Mouse (Mus musculus) retina, adult 2 months (tissue): ENCODE data around the gene Trappc13.
"Not testable (repeated sequence)": the region's sequence is repeated elsewhere in the genome, so short reads cannot be mapped to it uniquely, and the experiment has no call there.

Experiments
- DNase-seq: peaks from one replicate; pipeline ENCODE4 v3.0.0-alpha.2; 2012; ENCODE audit warnings: low read depth, low spot score

The Trappc13 gene

DNA sequence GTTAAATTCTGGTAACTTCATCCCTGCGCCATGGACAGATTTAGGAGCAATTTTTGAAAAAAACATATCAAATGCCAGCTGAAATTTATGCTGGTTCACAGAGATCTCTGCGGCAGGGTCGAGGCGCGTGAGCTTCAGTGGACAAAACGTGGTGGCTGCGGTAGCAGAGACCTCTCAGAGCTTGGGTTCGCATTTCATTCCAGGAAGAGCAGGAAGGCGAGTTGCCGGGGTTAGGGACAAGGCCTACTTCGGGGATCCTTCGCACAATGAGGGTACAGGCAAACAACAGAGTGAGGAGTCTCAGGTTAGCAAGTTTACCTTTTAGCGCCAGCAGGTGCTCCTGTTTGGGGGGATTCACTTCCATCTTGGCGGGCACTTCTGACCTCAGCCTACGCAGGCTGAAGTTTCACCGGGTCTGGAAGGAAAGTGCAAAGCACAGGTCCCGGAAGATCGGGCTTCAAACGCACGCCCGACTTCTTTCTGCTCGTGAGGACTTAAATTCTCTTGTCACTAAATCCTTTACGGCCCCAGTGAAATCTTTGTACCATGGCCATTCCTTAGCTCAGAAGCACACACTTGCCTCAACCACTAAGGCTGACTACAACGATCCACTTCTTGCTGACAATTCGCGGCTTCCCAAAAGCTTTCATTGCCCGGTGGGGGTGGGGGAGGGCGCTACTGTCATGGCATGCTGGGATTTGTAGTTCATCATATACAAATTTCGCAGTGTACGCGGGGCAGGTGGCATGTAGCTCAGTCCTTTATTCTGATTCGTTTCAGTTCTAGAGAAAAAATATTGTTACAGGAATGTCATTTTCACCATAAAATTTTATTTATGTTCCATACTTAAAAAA lies at the start of gene Trappc13:
Gene Trappc13, minus strand, starts transcription at position 674 of the 854 bp plus-strand sequence.
- no peak for DNase-seq

DNA sequence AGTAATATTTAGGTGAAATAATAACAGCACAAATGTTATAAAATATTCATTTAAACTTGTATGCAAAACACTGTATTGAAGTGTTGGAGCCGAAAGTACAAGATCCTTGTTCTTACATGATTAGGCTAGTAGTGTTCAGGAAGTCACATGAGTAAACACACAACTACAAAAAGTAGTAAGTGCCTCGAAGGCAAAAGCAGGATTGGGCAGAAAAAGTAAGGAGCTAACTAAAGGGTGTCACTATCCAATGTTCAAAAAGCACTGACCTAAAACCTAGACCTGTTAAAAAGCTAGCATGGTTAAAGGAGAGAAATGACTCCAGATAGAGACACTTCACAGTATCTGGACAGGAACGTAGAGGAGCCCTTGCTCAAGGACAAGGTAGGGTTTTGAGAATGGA lies 49.2 kb upstream of the Trappc13 start:
- DNase-seq: no peak

DNA sequence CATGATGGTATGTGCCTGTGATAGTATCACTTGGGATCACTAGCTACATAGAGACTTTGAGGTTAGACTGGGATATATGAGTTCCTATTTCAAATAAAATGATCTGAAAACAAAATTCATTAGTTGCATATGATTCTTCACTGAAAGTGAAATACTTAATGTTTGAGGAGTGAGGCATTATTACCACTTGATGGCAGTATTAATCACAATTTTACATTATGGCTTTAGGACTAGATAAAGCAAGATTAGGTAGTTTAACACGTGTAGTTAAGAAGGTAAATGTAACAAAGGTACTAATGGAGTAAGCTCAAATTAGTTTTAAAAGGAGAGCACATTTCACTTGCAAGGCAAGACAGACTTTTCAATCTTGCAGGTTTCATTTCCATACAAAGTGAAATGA lies 26.0 kb upstream of the Trappc13 start:
- DNase-seq: no peak

DNA sequence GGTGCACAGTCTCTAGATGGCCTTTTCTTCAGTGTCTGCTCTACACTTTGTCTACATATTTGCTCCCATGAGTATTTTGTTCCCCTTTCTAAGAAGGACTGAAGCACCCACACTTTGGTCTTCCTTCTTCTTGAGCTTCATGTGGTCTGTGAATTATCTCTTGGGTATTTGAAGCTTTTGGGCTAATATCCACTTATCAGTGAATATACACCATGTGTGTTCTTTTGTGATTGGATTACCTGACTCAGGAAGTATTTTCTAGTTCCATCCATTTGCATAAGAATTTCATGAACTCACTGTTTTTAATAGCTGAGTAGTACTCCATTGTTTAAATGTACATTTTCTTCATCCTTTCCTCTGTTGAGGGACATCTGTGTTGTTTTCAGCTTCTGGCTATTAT lies 17.6 kb upstream of the Trappc13 start:
- DNase-seq: not testable (repeated sequence)

DNA sequence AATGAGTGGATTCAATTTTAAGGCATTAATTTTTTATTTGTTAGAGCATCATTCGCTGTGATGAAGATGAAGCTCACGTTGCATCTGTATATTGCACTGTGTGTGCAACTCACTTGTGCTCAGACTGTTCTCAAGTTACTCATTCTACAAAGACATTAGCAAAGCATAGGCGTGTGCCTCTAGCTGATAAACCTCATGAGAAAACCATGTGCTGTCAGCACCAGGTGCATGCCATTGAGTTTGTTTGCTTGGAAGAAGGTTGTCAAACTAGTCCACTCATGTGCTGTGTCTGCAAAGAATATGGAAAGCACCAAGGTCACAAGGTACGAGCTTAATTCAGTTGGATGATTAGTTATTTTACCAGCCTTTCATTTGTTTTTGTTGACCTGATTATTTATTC lies 9.1 kb upstream of the Trappc13 start:
- DNase-seq: no peak

DNA sequence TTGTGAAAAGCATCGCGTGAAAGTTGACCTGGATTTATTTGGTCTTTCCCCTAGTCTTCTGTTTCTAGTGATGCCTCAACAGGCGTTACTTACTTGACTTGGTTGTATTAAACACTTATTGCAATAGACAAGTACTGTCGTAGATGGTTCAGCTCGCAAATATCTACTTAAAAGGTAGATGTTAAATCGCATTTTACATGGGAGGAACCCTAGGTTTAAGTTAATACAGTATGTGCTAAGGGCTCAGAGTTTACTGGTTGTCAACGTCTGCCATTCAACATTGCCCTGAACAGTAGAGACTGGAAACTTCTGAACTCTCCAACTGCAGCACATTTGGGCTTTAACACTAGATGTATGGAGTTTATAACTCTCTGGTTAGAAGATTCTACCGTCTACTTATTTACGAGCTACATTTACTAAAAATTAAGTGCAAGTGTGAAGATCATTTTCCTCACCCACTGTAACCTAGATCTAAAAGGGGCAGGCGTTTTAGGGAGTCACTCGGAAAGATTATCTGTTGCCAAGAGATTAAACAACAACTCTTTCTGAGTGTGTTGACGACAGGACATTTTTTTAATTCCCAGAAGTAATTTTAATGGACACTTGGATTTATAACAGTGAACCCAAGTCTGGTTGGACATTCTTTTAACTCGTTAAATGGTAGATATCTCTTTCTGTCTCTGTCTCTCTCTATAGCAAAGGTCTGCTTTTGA lies 1.1 kb upstream of the Trappc13 start:
- DNase-seq: no peak

DNA sequence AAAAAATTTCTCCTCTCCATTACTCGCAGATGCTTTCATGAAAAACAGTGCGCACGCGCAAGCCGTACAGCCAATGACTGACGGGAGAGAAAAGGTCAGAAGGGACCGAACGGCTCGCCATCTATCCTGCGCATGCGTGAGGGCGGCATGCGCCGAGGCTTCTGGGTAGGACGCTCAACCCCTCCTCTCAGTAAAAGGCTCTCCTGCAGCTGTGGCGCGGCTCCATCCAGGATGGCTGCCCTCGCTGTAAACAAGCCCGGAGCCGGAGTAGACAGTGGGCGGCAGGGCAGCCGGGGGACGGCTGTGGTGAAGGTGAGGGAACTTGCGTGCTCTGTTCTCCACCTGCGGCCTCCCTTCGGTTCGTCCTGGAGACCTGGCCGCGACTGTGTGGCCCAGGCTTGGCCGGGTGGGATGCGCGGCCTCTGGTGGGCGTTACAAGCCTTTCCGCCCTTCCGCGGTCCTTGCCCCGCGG lies 417 bp upstream of the Trappc13 start, which contains the start of gene Trim23:
Gene Trim23, plus strand, starts transcription at position 148 of the 472 bp plus-strand sequence.
- DNase-seq: peak; percentile 97

DNA sequence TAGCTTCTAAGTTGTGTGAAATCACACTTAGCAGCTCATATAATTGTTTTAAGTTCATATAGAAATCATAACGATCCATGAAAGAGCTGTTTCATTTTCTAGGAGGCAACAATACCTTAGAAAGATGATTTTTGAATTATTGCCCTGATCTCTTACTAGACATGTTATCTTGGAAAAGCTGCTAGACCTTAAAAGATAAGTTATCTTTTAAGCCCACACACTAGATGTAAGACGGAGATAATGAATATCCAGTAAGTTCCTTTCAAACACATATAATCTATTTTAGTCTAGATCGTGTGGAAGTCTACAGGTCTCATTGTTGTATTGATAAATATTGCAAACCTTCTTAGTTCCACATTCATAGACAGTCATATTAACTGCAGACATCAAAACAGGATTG lies 1.4 kb downstream of the Trappc13 start:
- no peak for DNase-seq

DNA sequence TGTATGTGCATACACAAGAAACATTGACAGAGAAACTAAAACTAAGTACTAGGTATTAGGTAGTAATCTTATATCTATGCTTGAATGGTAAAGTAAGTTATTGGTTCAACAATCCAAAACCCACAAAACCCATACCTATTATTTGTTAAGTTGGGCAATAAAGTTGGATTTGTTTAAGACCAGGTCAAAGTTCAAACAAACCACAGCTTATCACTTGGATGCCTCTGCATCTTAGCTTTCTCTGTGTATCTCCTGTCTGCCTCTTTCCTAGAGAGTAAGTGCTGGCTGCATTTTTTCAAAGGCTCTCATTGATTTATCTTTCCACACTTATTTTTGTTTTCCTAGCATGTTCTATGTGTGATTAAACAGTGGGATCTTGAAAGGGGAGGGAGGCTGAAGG lies 5.8 kb downstream of the Trappc13 start:
- no peak for DNase-seq

DNA sequence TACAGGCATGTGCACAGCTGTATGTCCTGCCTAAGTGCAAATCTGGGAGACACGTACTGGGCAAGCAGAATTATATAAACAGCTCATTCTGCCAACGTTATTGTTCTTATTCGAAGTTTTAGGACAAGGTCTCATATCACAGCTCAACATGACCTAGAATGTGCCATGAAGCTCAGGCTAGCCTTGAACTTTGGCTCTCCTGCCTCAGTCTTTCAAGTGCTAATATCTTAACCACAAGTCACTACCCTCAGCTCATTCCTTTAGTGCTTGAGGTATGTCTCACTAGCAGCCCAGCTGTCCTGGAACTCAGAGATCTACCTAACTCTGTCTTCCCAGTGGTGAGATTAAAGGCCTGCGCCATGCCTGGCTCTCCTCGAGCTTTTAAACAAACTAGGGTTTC lies 6.6 kb downstream of the Trappc13 start:
- DNase-seq: no peak

DNA sequence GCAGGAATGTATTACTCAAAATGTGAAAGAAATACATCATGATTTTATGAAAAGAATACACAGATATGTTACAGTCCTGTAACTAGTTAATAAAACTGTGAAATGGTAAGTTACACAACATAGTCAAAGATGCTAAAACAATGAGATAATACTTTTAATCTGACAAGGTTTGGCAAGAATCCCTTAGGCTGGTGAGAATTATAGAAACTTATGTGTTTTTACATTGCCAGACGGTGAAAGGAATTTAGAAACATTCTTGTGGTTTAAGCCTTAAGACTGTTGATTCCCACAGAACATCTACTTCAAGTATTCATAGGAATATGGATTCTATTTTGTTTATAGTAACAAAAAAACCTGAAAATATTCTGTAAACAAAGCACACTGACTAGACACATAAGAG lies 22.6 kb downstream of the Trappc13 start:
- no peak for DNase-seq

DNA sequence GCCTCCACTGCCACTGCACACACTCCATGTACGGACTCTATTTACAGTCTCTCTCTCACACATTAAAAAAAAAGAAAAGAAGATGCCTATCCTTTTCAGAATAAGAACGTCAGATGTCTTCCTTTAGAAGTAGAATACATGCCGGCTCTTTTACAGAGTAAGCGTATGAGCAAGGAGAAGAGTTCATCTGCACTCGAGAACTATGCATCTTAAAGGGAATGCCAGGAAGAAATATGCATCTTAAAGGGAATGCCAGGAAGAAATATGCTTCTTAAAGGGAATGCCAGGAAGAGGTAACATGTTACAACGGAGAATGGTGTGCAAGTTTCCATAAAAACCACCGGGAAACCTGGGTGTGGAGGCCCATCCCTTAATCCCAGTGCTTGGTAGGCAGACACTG lies 23.2 kb downstream of the Trappc13 start:
- DNase-seq: no peak

DNA sequence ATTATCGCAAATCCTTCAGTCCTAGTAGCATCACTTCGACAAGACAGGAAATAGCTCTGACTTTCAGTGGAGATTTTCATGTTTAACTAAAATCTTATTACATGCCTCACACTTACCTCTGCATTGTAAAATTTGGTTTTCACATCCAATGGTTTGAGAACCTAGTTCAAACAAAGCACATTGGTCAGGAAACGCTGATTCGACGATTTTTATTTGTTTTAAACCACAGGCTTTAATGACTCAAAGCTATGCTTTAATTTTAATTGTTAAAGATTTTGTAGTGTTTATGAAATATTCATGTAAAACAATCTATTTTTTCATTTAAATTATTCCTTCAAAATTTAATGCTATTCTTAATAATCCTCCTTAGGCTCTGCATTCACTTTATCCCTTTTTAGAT lies 24.1 kb downstream of the Trappc13 start:
- DNase-seq: no peak

DNA sequence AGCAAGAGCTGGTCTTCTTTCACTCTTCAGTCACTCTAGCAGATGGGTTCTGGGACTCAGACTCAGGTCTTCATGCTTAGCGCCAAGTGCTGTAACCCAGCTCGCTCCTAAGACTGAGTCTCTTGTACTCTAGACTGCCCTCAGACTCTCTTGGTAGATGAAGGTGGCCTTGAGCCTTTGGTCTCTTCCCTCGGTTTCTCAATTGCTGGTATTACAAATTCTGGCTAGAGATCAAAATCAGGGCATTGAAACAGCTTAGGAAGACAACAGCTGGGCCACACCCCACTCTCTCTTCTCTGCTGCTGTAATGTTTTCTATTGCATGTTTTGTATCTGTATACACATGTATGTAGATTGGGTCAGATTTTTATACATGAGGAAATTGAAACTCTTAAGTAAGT lies 32.6 kb downstream of the Trappc13 start:
- no peak for DNase-seq

DNA sequence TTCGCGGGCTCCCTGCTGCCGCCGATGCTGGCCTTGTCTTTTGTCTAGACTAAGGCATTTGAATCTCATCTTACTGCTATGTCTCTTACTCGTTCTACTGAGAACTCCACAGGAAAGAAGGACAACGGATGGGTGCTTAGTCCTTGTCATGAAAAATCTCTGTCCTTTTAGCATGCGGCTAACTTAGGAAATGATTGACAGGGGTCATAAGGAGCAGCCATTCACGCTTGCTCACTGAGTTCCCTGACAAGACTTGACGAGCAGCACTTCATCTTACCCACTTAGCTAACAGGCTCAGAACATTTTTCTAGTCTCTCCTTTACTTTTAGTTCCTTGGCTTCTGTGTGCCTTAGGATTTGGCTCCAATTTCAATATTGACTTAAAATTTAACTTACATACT lies 33.4 kb downstream of the Trappc13 start:
- no peak for DNase-seq

DNA sequence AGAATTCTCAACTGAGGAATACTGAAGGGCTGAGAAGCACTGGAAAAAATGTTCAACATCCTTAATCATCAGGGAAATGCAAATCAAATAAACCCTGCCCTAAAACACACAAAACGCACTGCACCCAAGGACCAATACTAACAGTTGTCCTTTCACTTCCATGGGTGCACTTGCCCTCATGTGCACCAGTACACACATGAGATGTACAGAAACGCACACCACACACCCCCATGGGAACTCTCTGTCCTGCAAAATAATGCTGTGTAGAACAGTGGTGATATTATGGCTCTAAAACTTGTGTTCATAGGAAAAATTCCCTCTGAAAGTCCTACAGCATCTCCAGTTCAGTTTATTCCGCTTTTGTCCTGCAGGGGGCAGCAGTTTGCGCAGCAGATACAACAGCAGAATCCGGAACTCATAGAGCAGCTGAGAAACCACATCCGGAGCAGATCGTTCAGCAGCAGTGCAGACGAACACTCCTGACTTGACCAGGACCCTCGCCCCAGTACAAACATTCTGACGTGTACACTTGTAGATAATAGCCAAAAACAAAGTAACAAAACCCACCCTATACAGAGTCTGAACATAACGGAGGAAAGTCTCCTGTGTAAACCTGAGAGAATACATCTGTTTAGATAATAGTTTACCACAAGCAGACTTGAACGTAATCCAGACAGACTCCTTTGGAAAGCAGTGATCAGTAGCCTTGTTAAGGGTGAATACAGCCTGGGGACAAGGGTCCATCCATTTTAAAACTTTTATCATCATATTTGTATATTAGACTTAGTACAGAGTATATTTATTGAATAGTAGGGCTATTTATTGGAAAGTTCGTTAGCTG lies 38.7 kb downstream of the Trappc13 start:
- peak; percentile 44 for DNase-seq

DNA sequence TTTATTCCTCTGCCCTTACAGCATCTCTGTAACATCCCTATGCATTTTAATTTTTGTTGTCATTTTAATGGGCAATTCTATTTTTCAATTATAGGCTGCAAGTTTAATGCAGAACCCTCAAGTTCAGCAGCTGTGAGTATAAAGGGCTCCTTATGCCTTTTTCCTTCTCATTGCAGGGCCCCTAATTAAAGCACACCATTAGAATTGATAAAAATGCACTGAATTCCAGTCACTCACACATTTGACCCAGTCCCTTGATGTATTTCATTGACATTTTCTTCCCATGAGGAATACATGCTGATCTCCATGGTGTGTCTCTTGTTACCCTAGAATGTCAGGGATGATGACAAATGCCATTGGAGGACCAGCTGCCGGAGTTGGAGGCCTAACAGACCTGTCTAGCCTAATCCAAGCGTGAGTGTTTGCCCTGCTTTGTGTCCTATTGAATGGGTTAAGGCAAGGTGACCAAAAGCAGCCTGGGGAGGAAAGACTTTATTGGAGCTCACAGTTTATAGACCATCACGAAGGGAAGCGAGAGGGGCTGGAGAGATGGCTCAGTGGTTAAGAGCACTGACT lies 43.7 kb downstream of the Trappc13 start:
- no peak for DNase-seq

DNA sequence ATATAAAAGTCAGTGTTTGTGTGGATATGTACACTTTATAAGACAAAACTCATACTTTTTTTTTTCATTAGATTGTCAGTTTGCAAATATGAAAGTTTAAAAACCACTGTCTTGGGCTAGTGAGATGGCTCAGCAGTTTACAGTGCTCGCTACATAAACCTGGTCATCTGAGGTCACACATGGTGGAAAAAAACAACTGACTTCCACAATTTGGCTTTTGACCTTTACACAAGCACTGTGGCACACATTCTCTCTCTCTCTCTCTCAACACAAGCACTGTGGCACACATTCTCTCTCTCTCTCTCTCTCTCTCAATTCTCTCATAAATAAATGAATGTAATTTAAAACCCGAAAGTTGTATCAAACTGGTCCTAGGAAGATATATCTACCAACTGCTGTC lies 45.7 kb downstream of the Trappc13 start:
- no peak for DNase-seq

DNA sequence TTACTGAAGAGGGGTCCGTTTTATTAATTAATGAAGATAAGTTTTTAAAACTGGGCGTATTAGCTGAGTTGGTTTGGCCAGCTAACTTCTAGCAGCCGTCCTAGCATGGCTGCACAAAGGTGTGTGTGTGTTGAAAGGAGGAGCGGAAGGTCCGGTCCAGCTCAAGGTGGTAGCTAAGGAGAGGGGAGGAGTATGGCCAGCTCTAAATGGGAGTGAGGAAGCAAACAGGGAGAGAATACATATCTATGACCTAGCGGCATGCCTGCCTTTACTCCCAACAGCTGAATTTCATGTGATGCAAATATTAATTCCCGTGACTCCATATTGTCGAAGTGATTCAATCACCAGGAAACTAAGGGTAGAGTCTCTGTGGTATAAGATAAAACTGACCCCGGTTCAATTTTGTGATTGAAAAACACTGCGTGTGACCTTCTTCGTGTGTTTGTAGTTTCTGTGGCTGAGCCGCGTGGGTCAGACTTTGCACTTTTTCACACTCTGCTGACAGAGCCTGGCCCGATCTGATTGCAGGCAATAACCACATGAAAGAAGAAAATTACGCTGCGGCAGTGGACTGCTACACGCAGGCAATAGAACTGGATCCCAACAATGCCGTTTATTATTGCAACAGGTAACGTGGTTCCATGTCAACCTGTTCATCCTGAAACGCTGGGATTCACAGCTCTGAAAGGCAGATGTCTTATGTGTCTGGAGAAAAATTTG lies 54.4 kb downstream of the Trappc13 start:
- DNase-seq: no peak

DNA sequence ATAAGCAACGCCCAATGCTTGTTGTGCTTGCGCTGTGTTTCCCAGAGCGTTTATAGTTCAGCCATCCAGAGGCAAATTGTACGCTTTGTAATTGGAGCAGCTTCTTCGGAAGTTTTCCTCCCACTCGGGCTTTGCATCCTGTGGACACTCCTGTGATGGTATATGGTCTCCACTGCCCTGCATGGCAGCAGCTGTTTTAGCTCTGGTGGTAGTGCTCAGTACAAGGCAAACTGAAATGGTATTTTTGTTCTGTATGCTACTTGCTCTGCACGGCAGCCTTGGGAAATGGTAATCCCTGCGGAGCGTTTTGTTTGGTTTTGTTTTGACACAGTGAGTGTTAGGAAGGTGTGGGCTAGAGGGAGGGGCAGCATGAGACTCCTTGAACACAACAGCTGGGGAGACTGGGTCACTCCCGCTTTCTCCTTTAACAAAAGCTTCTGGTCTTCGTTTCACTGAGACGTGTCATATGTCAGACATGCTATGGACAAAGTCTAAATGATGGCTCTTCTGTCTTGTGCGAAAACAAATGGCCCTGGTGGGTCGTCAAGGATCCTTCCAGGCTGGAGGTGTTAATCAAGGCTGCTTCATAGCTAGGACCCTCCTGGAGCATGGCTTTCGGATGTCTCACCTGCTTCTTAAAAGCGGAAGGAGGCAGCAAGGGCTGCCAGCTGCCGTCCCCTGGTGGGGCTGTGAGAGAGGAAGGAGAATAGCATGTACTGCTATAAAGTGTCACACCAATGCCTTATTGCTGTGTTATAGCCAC lies 56.0 kb downstream of the Trappc13 start:
- DNase-seq: no peak
